Mouse (Mus musculus): ENCODE measurements around the gene Eda.

Gene Eda

DNA sequence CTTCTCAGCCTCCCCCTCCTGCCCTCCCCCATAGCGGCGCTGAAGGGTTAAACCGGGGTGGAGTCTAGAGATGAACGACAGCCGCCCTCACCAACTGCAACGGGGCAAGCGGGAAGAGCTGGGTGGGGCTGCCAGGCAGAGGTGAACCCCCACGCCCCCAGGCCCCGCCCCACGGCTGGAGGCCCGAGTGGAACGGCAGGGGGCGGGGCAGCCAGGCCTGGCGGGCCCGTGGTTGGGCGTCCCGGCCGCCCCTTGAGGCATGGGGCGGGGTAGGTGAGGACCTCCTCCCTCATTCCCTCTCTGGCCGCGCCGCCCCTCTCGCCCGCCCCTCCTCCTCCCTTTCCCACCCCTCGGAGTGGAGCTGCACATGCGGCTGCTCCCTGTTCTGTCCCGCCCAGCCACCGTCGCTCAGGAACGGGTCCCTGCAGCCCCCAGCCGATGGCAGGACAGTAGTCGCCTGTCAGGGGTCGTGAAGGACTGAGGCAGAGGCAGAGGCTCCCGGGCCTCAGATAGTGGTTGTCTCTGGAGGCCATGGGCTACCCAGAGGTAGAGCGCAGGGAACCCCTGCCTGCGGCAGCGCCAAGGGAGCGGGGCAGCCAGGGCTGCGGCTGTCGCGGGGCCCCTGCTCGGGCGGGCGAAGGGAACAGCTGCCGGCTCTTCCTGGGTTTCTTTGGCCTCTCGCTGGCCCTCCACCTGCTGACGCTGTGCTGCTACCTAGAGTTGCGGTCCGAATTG is at the start of gene Eda:
Gene Eda, plus strand, starts transcription at position 357 of the 735 bp plus-strand sequence.
- peak; percentile 85 for DNase-seq (ENCODE audit: low spot score)

DNA sequence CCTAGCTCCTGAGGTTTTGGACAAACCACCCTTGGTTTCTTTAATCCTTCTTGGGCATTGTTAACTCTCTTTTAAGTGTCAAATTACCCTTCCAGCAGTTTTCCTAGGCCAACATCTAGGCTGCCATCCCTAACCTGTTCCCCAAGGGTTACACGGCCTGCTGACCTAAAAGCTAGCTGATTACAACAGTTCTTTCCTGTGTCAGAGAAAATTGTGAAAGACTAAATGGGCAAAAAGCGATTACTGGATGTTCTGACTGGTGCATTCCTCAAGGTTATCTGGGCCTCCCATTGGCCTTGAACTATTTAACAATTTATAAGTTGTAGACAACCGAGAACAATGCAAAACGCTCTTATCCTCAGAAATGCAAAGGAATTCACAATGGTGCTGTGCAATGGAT is 14.4 kb upstream of the Eda start:
- no peak for DNase-seq (ENCODE audit: low spot score)

DNA sequence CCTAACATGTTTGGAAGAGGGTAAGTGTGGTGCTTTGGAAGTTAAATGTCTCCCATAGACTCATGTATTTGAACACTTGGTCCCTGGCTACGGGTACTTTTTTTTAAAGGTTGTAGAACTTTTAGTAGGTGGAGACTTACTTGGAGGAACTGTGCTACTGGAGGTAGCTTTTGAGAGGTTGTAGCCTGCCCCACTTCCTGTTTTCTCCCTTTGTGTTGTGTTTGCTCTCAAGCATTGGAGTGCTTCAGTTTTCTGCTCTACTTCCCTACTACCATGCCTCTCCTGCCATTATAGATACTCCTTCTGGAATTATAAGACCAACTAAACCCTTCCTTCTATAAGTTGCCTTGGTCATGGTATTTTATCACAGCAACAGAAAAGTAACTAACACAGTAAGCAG is 5.3 kb upstream of the Eda start:
- no peak for DNase-seq (ENCODE audit: low spot score)

DNA sequence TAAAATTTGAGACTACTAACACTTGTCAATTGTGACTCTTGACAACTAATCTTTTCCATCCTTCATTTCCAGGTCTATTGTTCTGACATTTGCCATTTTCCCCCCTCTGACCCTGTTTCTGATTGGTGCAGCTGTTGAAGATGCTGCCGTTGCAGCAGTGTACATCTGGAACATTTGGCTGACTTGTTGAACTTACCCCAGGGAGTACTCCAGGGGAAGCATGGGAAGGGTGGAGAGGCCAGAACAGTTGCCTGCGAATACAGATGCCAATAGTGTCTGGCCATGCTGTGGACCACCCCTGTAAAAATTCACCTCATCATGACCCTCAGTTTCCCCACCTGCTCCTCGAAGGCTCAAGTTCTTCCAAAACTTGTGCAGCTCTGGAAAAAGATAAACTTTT is 1.0 kb upstream of the Eda start:
- no peak for DNase-seq (ENCODE audit: low spot score)

DNA sequence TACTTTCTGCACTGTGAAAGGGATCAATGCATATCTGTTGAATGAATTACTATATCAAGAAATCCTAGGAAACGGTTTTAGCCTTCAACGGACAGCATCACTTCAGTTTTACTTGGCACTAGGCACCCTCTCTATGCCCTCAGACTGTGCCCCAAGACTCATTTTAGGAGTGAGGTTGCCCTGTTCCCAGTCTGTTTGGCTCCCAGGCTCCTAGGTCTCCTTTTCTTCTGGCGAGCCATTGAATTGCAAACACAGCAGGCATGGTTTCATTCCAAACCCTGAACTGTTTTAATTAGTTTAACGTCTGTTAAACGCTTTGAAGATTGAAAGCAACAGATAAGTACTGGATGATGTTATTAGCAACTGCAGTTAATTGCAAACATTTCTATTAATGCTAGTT is 603 bp upstream of the Eda start:
- no peak for DNase-seq (ENCODE audit: low spot score)

GRCm38 (mm10) chrX:99975985-99976924 is 849 bp downstream of the Eda start:
- DNase-seq (ENCODE audit: low spot score): peak; percentile 23

DNA sequence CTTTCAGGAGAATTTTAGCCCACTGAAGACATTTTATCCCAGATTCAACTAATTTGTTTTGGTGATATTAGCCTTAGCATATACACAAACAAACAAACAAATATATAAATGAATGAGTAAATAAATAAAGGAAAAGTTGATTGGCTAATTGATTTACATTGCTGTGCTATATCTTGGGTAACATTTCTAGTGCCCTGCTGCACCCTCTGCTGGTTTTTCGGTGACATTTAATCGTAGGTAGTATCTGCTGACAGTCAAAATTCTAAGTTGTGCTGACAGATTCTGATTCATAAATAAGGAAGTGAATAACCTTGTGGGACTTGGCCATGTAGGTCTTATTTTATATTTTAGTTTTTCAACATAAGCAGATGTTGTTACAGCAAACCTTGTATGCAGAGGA is 2.9 kb downstream of the Eda start:
- no peak for DNase-seq (ENCODE audit: low spot score)

GRCm38 (mm10) chrX:99993434-99993833 is 18.0 kb downstream of the Eda start:
- DNase-seq (ENCODE audit: low spot score): no peak

GRCm38 (mm10) chrX:99999342-99999741 is 23.9 kb downstream of the Eda start:
- DNase-seq (ENCODE audit: low spot score): no peak

DNA sequence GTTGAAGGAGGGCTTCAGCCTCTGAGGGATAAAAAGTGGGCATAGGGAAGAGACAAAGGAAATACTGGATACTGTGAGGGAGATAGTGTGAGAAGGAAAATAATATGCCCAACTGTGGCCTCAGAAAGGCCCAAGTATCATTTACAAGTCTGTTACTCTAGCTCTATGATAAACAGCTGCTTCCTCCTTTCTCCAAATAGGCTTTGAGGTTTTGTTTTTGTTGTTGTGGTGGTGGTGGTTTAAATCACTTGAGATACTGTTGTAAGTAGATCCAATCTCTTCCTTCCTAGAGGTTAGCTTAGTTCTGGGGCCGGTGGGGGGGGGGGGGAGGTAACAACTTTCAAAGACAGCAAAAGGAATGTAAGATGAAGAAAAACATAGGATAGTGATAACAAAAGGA is 143.0 kb downstream of the Eda start:
- DNase-seq (ENCODE audit: low spot score): no peak

DNA sequence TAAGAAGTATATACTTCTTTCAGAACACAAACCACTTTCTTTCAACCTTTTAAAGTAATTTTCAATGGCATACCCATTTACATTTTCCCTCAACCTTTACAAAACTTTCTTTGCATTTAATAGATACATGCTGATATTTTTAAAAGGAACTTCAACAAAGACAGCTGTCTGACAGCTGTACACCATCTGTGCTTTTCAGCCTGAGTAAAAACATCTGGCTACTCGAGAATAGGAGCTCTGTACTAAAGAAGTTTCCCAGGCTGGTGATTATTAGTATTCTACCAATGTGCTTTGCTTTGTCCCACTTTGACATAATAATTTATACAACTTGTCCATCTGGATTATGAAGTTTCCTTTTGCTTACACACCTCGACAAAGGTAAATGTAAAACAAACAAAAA is 219.9 kb downstream of the Eda start:
- DNase-seq (ENCODE audit: low spot score): no peak

- no peak for DNase-seq (ENCODE audit: low spot score)
Measured at GRCm38 (mm10) chrX:100313652-100314051, 338.2 kb downstream of the Eda start.

- no peak for DNase-seq (ENCODE audit: low spot score)
Measured at GRCm38 (mm10) chrX:100314172-100314902, 338.9 kb downstream of the Eda start.

DNA sequence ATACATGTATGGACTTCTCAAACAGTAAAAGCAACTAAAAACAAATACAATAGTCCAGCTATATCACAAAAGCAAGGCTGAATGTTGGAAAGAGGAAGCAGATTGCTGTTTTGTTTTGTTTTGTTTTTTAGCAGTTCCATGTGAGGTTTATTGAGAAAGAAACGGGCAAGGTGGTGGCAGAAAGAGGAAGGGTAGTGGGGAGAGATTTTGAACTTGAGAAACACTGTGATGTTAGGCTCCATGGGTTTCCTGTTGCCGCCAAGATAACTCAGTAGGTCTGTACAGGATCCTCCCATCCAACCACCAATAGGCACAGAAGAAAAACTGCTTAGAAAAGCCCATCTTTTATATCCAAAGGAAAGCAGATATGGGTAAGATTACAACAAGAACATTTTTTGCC is 365.3 kb downstream of the Eda start:
- no peak for DNase-seq (ENCODE audit: low spot score)

- no peak for DNase-seq (ENCODE audit: low spot score)
Measured at GRCm38 (mm10) chrX:100344433-100344832, 369.0 kb downstream of the Eda start.

DNA sequence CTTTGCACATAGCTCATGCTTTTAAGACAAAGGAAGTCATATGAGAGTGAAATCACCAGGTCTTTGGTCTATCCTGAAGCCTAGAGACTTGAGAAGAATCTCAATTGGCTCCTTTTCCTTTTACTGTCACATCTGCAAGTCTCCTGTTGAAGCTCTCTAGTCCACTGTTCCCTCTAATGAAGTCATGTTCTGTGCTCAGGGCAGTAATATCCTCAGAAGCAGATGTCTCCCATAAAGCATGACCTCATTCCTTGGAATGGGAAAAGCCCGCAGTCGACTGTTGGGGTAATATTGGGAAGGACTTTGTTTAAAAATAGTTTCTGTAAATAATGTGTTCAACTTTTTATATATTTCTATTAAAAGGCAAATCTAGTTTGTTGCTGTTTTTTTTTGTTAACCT is 381.6 kb downstream of the Eda start:
- no peak for DNase-seq (ENCODE audit: low spot score)

- no peak for DNase-seq (ENCODE audit: low spot score)
Measured at GRCm38 (mm10) chrX:100389887-100390286, 414.5 kb downstream of the Eda start.

DNA sequence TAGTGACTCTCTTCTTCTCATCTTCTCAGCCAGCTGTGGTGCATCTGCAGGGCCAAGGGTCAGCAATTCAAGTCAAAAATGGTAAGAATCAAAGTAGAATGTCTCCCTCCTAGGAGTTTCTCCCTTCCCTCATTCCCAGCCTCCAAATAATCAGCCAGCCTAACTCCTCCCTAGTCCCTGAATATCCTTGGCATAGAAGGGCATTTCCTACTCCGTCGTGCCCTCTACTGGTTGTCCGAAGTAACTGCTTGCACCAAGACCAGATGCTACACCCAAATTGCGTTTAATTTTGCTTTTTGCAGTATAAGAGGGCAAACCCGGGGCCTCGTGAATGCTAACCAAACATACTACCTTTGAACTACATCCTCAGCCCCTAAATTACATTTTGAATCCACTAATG is 416.9 kb downstream of the Eda start:
- no peak for DNase-seq (ENCODE audit: low spot score)

DNA sequence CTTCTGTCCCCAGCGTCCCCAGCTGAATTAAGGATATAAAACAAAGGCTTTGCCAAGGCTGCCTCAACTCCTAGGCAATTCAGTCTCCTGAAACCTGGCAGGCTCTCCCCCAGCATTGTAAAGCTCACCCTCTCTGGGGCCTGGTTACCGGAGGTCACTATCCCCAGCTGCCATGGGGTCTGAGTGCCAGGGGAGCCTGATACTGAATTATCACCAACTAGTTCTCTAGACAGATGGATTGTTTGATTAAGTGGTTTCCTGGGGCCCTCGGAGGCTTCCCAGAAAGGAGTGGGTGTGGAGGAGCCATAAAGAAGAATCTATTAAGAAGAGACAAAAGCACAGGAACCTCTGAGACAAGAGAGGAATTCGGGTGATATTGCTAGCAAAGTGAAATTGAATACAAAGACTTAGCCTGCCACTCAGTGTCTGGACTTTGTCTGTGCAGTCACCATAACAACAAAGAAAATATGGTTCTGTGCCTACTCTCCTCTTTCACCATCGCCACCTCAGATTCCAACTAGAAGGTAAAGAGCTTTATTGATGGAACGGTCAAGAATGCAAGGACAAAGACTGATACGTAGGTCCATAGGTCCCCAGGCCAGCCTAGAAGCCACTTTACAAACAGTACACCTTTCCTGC is 418.9 kb downstream of the Eda start:
- DNase-seq (ENCODE audit: low spot score): no peak

DNA sequence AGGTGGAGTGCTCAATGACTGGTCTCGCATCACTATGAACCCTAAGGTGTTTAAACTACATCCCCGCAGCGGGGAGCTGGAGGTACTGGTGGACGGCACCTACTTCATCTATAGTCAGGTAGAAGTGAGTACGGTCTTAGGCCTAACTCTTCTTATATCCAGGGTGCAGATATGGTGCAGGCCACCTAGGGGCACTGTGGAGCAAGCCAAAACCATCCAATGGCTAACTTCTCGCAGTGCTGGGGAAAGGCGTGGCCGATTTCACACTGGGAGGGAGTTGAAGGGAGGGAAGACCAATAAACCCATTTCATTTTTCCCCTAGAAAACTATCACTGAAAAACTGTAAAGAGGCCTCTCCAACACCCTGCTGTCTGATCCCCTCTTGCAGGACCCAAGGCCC is 419.6 kb downstream of the Eda start:
- DNase-seq (ENCODE audit: low spot score): no peak

DNA sequence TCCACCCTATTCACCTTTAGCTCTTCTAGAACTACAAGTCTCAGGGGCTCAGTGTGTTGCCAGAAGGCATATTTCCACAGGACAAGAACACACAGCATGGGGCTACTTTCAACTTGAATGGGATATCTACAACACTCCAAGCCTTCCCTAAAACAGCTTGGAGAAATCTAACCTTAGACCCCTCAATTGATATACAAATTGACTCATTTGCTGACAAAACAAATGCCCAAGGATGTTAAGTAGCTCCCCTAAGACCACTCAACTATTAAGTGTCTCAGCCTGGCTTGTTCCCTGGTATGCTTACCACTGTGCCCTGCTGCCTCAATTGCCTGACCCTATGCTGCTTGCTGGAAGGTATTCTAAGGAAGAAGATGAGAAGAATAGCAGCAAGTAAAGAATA is 425.5 kb downstream of the Eda start:
- no peak for DNase-seq (ENCODE audit: low spot score)

DNA sequence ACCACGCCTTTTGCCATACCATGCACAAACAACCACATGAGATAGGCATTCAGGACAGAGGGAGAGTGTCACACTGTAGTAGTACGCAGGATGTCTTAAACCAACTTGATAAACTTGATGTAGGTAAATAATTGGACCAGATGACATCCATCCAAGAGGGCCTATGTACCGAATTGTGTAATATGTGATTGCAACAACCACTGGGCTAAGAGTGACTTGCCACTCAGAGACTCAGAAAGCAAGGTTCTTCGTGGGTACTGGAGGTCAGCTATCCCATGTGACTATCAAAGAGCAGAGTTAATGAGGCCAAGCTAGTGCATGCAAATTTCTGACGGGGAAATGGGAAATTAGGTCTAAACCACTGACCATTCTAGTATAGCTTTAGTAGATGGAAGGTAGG is 426.3 kb downstream of the Eda start:
- no peak for DNase-seq (ENCODE audit: low spot score)

All from yolk sac, embryonic 10.5 days (tissue).